Mouse (Mus musculus): Measurements from ENCODE around the gene Ednrb. TPM values are rescaled to one million over a fixed set of nuclear protein-coding genes. Genes with fewer than 3 reads are reported as not detected.

Gene Ednrb
- total RNA-seq, 4 experiments from 2014 or later = 36.2 to 45.3 (median 40.6) TPM

DNA sequence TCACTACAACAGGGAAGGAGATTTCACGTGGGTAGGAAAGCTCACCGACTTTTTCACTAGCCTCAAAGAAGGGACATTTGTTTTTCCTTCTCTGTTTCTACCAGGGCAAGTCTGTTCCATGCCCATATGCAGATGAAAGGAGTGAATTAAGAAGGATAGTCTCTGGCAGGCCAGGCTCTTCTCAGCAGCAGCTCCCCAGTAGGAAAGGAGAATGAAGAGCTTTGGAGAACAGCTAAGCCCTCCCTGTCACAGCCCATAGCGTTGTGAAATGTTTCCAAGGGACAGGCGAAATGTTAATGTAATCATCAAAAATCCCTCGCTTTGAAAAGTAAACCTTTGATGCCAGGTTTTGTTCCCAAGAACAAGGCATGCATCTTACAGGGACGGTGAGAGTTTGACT, 76.7 kb downstream of the Ednrb start:
- DNase-seq (ENCODE audit: low spot score in 2 of 2) = no peak

Other genes with a start within 250 kb of the Ednrb start
- 10 to 100 TPM; 53.3 to 59.5 (median 55.2) TPM for gene Slain1, start 194.2 kb downstream of the Ednrb start, total RNA-seq (2022)